Mouse (Mus musculus) spleen, embryonic (tissue): ENCODE results near the gene Cog4.

Experiments
- CTCF ChIA-PET: fragments of 350-600 bp; sonication (Branson Sonifier 250); formaldehyde crosslinking; loops from one replicate; lab custom pipeline; 2022; lab: Charles Lee

Cog4 gene

GRCm38 (mm10) chr8:110846405-110847170, at the start of gene Cog4, which contains the start of gene Sf3b3:
Gene Cog4, plus strand, starts transcription at chr8:110846600.
Gene Sf3b3, minus strand, starts transcription at chr8:110846787.
- CTCF ChIA-PET: interaction anchor here (0.6 kb wide), 1 partner anchor 191 kb away, joined by 3 read pairs; no protein-coding TSS in a partner anchor

- CTCF ChIA-PET: no interaction called here
Measured at GRCm38 (mm10) chr8:110797086-110797485, 49.3 kb upstream of the Cog4 start.

GRCm38 (mm10) chr8:110802988-110803387, 43.4 kb upstream of the Cog4 start:
- CTCF ChIA-PET: no interaction called here

- CTCF ChIA-PET: no interaction called here
Measured at GRCm38 (mm10) chr8:110803856-110804255, 42.5 kb upstream of the Cog4 start.

GRCm38 (mm10) chr8:110804825-110805514, 41.4 kb upstream of the Cog4 start:
- CTCF ChIA-PET: no interaction called here

- CTCF ChIA-PET: interaction anchor here (0.5 to 0.7 kb wide), 2 partner anchors 187 to 331 kb away, joined by 3 read pairs; partner anchors contain the start of gene Vac14
Measured at GRCm38 (mm10) chr8:110805669-110806068, 40.7 kb upstream of the Cog4 start, which contains the start of gene Il34. Gene Il34, minus strand, starts transcription at chr8:110805924.

GRCm38 (mm10) chr8:110806146-110806545, 40.3 kb upstream of the Cog4 start:
- CTCF ChIA-PET: interaction anchor here (0.5 to 0.7 kb wide), 2 partner anchors 188 to 331 kb away, joined by 3 read pairs; partner anchors contain the start of gene Vac14

GRCm38 (mm10) chr8:110808495-110809472, 37.6 kb upstream of the Cog4 start:
- CTCF ChIA-PET: no interaction called here

- CTCF ChIA-PET: no interaction called here
Measured at GRCm38 (mm10) chr8:110809831-110810230, 36.6 kb upstream of the Cog4 start.

- CTCF ChIA-PET: no interaction called here
Measured at GRCm38 (mm10) chr8:110810481-110811065, 35.8 kb upstream of the Cog4 start.

- CTCF ChIA-PET: no interaction called here
Measured at GRCm38 (mm10) chr8:110811116-110811515, 35.3 kb upstream of the Cog4 start.

GRCm38 (mm10) chr8:110811793-110812192, 34.6 kb upstream of the Cog4 start:
- CTCF ChIA-PET: interaction anchor here (0.6 kb wide), 1 partner anchor 308 kb away, joined by 6 read pairs; no protein-coding TSS in a partner anchor

GRCm38 (mm10) chr8:110812349-110813080, 33.9 kb upstream of the Cog4 start:
- CTCF ChIA-PET: interaction anchor here (0.6 kb wide), 1 partner anchor 307 kb away, joined by 6 read pairs; no protein-coding TSS in a partner anchor

GRCm38 (mm10) chr8:110813081-110813812, 33.2 kb upstream of the Cog4 start:
- CTCF ChIA-PET: interaction anchor here (0.6 kb wide), 2 partner anchors 36 to 151 kb away, joined by 4 to 5 read pairs; no protein-coding TSS in a partner anchor

GRCm38 (mm10) chr8:110815308-110815707, 31.1 kb upstream of the Cog4 start:
- CTCF ChIA-PET: no interaction called here

GRCm38 (mm10) chr8:110816990-110817389, 29.4 kb upstream of the Cog4 start:
- CTCF ChIA-PET: no interaction called here

- CTCF ChIA-PET: no interaction called here
Measured at GRCm38 (mm10) chr8:110818593-110818992, 27.8 kb upstream of the Cog4 start.

- CTCF ChIA-PET: no interaction called here
Measured at GRCm38 (mm10) chr8:110820257-110820656, 26.1 kb upstream of the Cog4 start.

GRCm38 (mm10) chr8:110821960-110822359, 24.4 kb upstream of the Cog4 start:
- CTCF ChIA-PET: no interaction called here
